Mouse (Mus musculus): ENCODE results near the gene Zfp354c.

- TF ChIP-seq CTCF (conservative IDR thresholded peaks at IDR 0.05; ENCODE audit: low read length), result no peak
- no peak for TF ChIP-seq POU5F1 (IDR thresholded peaks at IDR 0.05; ENCODE audit: borderline replicate concordance, low read length)
- no peak for TF ChIP-seq NANOG (IDR thresholded peaks at IDR 0.05; ENCODE audit: borderline replicate concordance, low read length)
These were observed 56.5 kb downstream of the Zfp354c start for GRCm38 (mm10) chr11:50771006-50771405.
